Mouse (Mus musculus): ENCODE measurements around the gene Ankrd1. TPM values are rescaled to one million over a fixed set of nuclear protein-coding genes. Genes with fewer than 3 reads are reported as not detected.
A peak's percentile ranks its signal among the peaks of the same experiment; 100 is the strongest.

Ankrd1 gene
- total RNA-seq (2015) (not detected in 2 replicates), total RNA-seq (2017) (not detected in 2 replicates)

DNA sequence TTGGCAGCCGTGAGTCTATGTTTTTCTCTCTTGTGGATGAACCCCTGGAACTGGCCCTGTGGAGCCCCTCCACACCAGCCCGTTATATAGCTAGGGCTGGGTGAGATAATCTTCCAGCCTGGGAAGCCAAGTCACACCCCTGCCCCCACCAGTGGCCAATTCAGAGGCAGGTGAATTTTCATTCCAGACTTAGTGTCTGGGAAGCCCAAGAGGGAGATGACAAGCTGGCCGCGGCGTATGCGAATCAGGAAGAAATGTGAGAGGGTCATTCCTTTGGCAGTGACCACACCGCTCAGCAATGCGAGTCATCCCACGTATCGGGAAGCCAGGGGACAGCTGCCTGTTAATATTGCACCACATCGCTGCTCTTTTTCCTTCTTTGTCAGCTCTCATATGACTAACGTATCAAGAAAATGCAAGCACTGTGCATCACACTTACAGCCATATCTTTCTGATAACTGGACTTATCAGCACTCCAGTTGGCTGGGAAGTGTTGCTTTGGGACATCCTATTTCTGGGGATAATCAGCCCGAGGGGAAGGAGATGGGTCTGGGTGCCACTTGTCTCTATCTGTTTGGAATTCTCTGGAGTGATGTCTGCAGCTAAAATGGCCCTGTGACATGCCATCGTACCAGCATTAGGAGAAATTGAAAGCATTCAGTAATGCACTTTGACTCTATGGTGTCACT is at the start of gene Ankrd1:
Ankrd1 (minus strand) TSS at position 317 of the 689 bp plus-strand sequence.
- ATAC-seq (replicated peaks; ENCODE audit: poor library complexity) = no peak

DNA sequence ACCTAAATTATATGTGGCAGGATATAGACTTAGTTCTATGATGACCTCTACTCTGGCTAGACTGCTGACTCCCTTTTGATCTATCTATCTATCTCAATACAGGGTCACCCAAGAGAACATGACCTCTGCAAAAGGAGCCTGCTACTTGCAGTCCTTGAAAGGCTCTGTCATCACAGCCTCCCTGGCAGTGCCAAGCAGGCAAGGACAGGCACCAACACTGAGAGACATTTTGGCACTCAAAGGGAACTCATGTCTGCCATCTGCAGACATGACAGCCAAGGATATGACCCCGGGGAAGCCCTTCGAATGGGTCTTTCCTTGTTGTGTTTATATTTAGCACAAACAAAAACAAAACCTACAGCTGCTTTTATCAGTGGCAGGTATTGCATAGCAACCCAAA is 49.2 kb upstream of the Ankrd1 start:
- no peak for ATAC-seq (replicated peaks; ENCODE audit: poor library complexity)

DNA sequence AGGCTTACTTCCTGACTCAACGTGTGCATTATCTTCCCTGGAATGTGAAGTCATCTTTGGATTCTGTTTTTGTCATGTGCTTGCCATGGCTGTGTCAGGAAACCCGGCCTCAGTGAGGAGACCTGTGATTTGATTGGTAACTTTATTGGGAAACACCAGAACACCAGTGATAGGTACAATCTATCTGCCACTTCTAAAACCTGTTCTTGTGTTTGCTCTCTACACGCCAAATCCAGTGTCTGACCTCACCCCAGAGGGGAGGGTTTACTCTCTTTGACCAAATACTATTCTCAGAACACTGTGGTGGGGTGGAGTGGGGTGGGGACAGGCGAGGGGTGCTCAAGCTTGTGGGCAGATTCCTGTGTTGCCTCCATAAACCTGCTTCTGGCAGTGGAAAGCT is 48.2 kb upstream of the Ankrd1 start:
- ATAC-seq (replicated peaks; ENCODE audit: poor library complexity) = no peak

DNA sequence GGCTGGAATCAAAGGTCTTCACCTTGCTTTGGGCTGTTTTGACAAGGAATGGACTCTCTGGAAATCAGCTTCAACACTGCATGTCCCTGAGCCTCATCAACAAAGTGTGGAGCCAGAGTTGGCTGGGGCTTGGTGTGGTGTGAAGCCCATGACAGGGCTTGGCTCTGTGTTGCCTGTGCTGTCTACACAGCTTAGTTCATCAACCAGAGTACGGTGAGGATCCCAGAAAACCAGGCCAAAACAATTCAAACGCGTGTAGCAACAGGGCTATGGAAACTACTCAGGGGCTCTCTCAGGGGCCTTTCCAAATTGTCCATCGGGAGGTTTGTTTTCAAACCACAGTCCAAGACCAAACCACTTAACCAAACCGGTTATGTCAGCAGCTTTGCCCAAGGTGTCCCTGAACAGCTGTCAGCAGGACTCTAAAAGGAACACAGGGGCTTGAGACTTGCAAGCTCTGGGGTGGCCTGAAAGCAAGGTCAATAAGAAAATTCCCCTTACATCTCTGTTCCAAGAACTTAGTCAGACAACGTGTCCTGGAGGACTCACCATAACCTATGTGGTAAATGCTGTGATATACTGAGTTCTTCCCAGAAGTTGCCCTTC is 47.5 kb upstream of the Ankrd1 start:
- no peak for ATAC-seq (replicated peaks; ENCODE audit: poor library complexity)

DNA sequence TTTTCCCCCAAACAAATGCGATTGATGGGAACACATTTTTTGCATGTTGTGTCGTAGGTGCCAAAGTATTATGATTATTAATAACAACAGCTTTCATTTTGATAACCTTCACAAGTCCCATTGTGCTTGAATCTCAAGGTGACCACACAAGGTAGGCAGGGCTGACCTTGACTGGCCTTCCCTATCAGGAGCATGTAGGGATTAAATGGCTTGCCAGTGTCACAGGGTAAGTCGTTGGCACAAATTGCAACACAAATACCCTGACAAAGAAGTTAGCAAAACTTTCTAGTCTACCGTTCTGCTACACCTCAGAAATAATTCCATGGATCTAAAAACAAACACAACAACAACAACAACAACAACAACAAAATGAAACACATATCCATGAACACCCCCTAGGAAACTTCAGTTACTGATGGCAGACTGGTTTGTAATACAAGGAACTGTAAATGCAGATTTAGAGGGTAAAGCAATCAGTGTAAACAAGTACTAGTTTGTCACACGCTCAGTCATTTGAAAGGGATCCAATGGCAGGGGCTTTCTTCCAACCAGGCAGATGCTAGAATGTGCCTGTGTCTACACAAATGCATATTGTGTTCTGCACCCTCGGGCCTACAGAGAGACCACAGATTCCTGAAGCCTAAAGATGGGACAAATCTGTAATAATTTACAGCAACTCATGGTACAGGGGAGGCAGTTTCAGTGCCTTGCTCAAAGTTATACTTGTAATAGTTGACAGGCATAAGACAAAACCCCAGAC is 46.7 kb upstream of the Ankrd1 start:
- ATAC-seq (replicated peaks; ENCODE audit: poor library complexity) = no peak

DNA sequence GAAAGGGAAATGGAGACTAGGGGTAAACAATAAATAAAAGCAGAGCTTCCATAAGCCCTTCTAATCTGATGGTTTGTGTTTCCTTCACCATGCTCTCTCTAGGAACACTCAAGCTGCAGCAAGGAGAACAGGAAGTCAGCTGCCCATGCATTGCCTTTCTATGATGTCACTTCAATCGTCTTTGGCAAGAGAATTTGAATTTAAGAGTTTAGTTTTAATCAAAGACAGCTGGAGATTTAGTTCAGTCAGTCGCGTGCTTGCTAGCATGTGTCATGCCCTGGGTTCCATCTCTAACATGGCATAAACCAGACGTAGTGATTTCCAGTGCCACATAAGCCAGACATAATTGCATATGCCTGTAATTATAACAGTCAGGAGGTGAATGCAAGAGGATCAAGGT is 45.5 kb upstream of the Ankrd1 start:
- ATAC-seq (replicated peaks; ENCODE audit: poor library complexity) = no peak

DNA sequence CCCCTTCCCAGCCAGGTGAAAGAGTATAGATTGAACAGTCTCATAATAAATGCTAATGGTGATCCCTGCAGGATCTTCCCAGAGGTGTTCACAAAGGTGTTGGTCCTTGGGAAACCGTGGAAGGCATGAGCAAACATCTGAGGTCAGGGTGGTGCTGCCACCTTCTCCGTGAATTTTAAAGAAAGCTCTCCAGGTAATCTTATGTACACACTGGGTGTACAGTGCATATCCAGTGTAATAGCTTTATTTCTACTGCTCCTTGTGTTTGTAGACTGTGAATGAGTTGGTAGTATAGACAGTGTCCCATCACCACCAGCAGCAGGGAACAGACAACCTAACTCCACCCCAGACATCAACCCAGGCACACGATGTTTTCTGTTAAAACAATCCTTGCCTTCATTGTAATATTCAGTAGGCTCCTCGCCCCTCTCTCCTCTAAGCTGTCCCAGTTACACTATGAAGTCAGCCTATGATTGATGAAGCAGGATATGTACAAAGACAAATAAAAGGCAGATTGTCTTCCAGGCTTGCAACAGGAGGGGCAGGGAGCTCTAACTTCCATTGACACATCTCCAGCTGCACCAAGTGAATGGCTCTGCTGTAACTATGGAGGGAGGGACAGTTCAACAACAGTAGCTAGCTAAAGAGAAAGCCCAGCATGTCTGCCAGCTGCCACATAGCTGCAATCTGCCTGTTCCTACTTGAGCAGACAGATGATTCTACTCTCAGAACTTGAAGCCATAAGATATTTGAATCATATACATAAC is 30.5 kb upstream of the Ankrd1 start:
- no peak for ATAC-seq (replicated peaks; ENCODE audit: poor library complexity)

DNA sequence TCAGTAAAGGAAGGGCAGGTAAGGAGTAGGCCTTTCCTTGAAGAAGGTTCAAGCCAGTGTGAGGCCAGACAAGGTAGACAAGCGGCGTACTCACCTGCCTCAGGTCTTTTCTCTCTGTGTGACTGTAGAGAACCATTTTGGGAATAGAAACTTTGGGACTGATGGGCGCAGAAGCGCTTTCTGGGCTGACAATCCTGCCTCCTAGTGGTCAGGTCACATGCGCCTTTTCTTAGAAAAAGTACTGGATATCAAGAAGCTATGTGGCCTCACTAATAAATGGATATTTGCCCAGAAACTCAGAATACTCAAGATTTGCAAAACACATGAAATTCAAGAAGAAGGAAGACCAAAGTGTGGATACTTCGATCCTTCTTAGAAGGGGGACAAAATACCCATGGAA is 28.7 kb upstream of the Ankrd1 start:
- ATAC-seq (replicated peaks; ENCODE audit: poor library complexity) = no peak

DNA sequence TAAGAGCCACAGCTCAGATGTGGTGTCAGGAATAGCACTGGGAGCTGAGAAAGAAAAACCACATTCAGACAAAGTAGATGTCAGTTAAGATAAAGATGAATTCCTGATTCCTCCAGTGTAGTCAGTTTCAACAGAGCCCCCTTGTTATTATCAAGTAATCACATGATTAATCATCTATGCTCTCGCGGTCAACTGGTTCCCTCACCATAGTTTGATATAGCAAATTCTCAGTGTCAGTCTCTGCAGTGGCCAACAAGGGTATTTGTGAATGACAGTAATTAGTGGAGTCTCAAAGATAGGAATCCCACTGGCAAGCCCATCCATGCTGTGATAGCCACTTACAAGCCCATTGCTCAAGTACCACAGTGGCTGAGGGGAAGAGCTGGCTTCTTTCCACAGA is 23.7 kb upstream of the Ankrd1 start:
- ATAC-seq (replicated peaks; ENCODE audit: poor library complexity) = no peak

DNA sequence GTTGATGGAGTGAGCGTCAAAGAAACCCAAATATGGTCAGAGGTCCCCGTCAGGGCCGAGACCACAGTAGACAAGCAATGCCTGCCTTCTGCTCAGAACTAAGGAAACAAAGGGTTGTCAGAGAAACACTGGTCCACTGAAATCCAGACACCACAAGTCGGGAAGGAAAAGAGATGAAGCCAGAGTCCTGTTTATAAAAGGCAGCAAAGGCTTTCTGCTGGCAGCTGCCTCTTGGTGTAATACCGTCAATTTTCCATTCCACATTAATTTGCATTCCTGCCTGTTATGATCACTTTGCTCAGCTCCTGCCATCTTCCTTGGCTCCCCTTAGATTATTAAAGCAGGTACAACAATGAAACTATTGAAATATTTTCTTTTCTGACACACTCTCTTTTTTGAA is 13.8 kb upstream of the Ankrd1 start:
- no peak for ATAC-seq (replicated peaks; ENCODE audit: poor library complexity)

DNA sequence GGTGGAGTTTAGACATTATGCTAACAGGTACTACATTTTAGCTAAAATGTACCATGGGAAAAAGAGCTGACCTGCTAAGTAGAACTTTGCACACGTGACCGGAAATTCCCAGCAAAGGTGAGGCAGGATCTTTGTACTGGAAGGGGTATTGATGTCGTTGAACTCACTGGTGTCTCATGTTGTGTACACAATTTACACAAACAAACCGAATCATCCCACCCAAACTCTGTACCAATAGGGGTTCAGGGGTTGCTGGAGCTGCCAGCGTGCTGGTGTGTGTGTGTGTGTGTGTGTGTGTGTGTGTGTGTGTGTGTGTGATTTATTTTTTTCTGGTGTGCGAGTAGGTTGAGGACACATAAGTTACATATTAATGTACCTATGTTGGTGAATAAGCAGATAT is 13.2 kb upstream of the Ankrd1 start:
- ATAC-seq (replicated peaks; ENCODE audit: poor library complexity) = no peak

DNA sequence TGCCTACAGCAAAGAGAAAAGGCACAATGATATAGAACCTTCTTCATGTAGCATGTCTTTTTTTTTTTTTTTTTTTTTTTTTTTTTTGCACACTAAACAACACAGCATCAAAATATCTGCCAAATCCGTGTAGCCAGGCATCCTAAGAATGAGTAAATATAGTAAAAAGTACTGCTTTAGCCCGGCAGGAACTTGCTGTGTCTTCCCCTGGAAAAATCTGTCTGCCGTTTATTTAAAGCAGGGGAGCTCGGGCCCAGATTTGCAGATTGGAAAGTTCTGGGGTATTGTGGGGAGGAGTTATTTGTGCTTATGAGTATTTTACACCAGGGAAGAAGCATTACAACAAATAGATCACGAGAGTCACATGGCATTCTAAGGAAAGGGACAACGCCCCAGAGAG is 12.1 kb upstream of the Ankrd1 start:
- ATAC-seq (replicated peaks; ENCODE audit: poor library complexity) = no peak

DNA sequence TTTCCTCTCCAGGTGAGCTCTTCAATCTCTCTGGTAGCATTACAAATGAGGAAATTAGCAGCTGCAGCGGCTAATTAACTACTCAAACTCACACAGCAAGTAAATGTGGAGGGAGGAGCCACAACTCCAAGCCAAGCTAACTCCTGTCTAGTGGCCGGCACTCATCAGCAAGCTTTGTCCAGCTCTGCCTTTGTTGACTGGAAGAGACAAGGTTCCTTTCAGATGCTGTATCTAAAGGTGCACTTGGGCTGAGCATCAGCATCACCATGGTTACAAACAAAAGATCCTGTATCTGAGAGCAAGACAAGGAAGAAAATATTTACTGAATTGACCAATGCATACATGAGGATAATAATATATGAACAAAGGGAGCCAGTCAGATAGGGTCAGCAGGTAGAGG is 10.3 kb upstream of the Ankrd1 start:
- no peak for ATAC-seq (replicated peaks; ENCODE audit: poor library complexity)

DNA sequence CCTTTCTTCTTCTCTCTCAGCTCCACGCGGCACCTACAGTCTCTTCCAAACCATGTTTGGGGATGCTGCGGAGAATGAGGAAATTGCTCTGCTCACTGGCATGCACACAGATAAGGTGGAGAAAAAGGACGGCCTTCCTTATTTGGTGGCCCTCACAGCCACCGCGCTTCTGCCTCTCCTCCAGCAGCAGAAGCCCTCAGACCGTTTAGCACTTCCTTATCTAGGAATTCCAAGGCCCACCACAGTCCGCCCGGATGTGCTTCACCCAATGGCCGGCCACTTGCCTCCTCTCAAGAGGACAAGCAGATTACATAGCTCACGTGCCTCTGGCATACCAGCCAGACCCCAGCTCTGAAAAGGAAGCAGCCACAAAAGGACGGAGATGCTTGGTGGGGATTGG is 9.7 kb upstream of the Ankrd1 start:
- ATAC-seq (replicated peaks; ENCODE audit: poor library complexity) = peak; percentile 82

DNA sequence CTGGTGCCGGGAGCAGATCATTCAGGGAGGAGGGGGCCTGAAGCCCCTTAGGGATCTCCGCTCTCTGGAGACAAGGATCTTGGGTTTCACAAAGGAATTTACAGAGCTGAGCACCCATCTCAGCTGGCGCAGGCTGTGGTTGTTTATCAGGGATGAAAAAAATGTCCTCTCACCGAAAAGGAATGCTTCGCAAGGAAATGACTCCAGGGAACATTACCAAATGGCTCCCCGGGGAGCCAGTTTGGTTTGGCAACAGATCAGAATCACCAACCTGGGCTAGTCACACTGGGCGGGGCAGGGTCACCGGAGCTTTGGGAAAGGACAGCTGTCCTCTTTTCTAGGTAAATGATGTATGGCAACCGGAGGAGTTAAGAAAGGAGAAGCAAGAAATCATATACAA is 9.3 kb upstream of the Ankrd1 start:
- ATAC-seq (replicated peaks; ENCODE audit: poor library complexity) = no peak; the same call in 1 of the 2 replicates

DNA sequence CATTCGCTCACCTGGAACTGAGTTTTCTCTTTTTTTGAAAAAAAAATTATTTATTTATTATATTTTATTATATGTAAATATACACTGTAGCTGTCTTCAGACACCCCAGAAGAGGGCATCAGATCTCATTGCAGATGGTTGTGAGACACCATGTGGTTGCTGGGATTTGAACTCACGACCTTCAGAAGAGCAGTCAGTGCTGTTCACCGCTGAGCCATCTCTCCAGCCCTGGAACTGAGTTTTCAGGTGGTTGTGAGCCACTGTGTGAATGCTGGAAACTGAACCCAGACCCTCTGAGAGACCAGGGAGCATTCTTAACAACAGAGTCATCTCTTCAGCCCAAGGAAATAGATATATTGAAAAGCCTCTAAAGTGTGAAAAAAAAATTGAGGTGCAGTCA is 8.5 kb upstream of the Ankrd1 start:
- no peak for ATAC-seq (replicated peaks; ENCODE audit: poor library complexity)

DNA sequence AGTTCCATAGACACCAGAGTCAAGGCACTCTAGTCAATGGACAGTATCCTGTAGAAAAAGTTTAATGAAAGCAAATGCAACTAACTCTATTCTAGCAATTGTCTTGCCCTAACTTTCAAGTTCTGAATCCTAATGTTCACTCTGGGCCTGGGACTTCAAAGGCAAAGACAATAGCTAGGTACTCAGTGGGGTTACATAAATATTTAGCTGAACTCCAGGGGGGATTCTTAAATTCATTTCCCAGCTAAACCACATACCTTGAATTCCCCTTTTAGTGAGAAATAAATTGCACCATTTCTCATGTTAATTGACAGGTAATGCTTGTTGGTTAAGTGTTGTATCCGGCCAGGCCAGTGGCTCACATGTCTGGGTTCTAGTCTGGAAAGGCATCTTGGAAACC is 4.3 kb upstream of the Ankrd1 start:
- no peak for ATAC-seq (replicated peaks; ENCODE audit: poor library complexity)

DNA sequence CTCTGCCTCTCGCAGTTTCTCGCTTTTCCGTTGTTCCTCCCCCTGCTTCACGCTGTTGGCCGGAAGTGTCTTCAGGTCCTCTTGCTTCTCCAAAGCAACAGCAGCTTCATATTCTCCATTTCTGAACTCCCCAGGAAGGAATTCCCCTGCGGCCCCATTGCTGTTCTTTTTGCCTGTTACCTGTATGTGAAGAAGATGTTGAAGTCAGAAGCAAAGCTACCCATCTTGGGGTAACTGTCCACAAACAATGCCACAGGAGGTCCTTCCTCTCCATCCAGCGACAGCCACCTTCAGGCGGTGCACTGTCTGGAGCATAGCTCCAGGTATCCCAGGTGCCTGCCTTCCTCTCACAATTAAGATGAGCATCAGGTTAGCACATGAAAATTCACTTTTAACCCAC is 680 bp downstream of the Ankrd1 start:
- ATAC-seq (replicated peaks; ENCODE audit: poor library complexity) = no peak

DNA sequence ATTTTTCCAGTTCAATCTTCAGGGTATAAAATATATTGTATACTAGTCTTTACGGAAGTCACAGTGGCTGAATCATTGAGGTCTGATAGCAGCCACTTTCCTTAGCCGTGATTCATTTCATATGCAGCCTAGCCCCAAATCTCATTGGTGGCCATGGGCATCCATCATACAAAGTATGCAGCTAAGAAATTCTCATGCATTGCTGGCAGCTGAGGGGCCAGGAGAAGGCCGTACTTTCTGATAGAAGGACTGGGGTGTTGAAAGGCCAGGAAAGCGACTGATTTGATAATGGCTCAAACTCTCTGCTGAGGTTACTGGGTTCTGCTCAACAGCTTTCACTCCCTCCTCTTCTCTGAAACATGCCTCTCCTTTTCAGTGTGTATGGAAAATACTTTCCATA is 3.7 kb downstream of the Ankrd1 start:
- ATAC-seq (replicated peaks; ENCODE audit: poor library complexity) = no peak

DNA sequence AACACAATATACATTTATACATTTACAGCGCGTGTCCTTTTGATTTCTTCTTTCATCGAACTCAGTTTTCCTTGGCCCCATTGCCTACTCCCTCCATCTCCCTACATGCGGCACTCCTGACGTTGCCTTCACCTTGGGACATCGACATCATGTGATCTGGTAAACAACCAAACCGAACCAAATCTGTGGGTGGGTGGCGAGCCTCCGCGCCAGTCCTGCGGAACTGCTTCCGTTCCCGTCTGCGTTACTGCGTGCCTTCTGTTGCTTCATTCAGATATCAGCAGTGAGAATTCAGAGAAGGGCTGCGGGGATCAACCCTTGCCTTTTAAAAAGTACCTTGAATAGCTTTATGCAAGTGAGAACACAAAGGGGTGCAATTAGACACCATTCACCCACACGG is 7.9 kb downstream of the Ankrd1 start:
- ATAC-seq (replicated peaks; ENCODE audit: poor library complexity) = no peak
